Mouse (Mus musculus) heart, adult 2 months (tissue): Measurements from ENCODE around the gene Fgr. TPM values are rescaled to one million over a fixed set of nuclear protein-coding genes. Genes with fewer than 3 reads are reported as not detected.
A peak's percentile ranks its signal among the peaks of the same experiment; 100 is the strongest.

Source experiments
- DNase-seq, 2 experiments: peaks; one replicate each; pipeline ENCODE4 v3.0.0; 2021
- H3K27ac ChIP-seq: fragments of 200-600 bp; 2 replicates; pipeline ENCODE4 v1.8.1; 2022
- H3K27me3 ChIP-seq: fragments of 200-500 bp; 2 replicates; pipeline ENCODE4 v1.6.1; 2012; ENCODE audit warnings: mild to moderate bottlenecking, low read length, inconsistent platforms, mixed read lengths; ENCODE audit not compliant: control insufficient read depth, insufficient read depth
- H3K36me3 ChIP-seq: fragments of 200-500 bp; 2 replicates; pipeline ENCODE4 v1.6.1; 2012; ENCODE audit warnings: low read length, inconsistent platforms; ENCODE audit not compliant: control insufficient read depth, insufficient read depth
- H3K4me1 ChIP-seq: fragments of 200-500 bp; 2 replicates; pipeline ENCODE4 v1.6.1; 2011; ENCODE audit warnings: low read length; ENCODE audit not compliant: control insufficient read depth, insufficient read depth
- H3K4me3 ChIP-seq: fragments of 200-600 bp; 2 replicates; pipeline ENCODE4 v1.8.1; 2022
- H3K79me2 ChIP-seq: fragments of 200-500 bp; replicated peaks from 2 replicates; pipeline ENCODE4 v1.6.1; 2012; ENCODE audit warnings: mild to moderate bottlenecking, inconsistent platforms, low read length, moderate library complexity, mixed read lengths; ENCODE audit not compliant: control insufficient read depth, insufficient read depth
- H3K9ac ChIP-seq: fragments of 200-500 bp; 2 replicates; pipeline ENCODE4 v1.6.1; 2012; ENCODE audit warnings: low read depth, mild to moderate bottlenecking, control low read depth, inconsistent platforms, low read length, mixed read lengths
- CTCF ChIP-seq: fragments of 200-600 bp; IDR thresholded peaks from 2 replicates; pipeline ENCODE4 v1.8.1; 2022; ENCODE audit warnings: antibody characterized with exemption, mild to moderate bottlenecking, moderate library complexity
- EP300 ChIP-seq: fragments of 200-500 bp; IDR thresholded peaks from 2 replicates; pipeline ENCODE4 v1.6.1; 2011; ENCODE audit warnings: low read depth, low read length, control low read depth; ENCODE audit not compliant: insufficient read depth
- POLR2A ChIP-seq: fragments of 200-500 bp; IDR thresholded peaks from 2 replicates; pipeline ENCODE4 v1.6.1; 2011; ENCODE audit warnings: mild to moderate bottlenecking, low read depth, low read length, control low read depth; ENCODE audit not compliant: insufficient read depth
- WGBS: fragments of 180-500 bp; shearing (Covaris S2); methylation state at CpG from one replicate; pipeline ENCODE4 v1.1.7; 2018; 5-methylcytosine and 5-hydroxymethylcytosine counted together
- intact Hi-C: fragments of 180-260 bp; cut with DNase I; formaldehyde crosslinking; loops from one replicate; pipeline ENCODE4 v1.15.1; 2025
- polyA plus RNA-seq: library from polyadenylated mRNA; depleted of rRNA; stranded (reverse); fragments of >200 nt; gene quantifications from 2 replicates; pipeline ENCODE4 v1.2.3, GENCODE M21; 2012; rRNA removed
- total RNA-seq, 2 experiments: library from RNA; stranded (reverse); gene quantifications; 2 replicates each; pipeline ENCODE4 v1.2.3; 2021

Gene Fgr
- total and polyA plus RNA-seq, 3 experiments, result 0.43 to 1.7 (median 0.47) TPM

- no peak overlapping the region; the same call in 1 of the 2 replicates for H3K4me3 ChIP-seq
- no peaks in the 10 kb centered on the region for H3K27me3 ChIP-seq
- H3K27ac ChIP-seq, result peak overlapping the region; percentile 90
- peak; percentile 61 to 72 for DNase-seq
- no peaks in the 10 kb centered on the region for H3K36me3 ChIP-seq
- intact Hi-C loops, result no loop called here
- 41% methylated on average over 19 of the region's 19 CpGs for WGBS
- H3K9ac ChIP-seq, result peak overlapping the region; percentile 48
- TF ChIP-seq EP300 (0 out of 2 replicates have a peak, but pooled peaks have one; percentile 3), POLR2A (peak; percentile 46; the same call in 1 of the 2 replicates), CTCF (no peak)
- no peaks in the 10 kb centered on the region; the same call in 1 of the 2 replicates for H3K79me2 ChIP-seq
- peaks cover 55% of the 10 kb centered on the region for H3K4me1 ChIP-seq
Measured at GRCm38 (mm10) chr4:133049071-133049920, 75.4 kb downstream of the Fgr start.

DNA sequence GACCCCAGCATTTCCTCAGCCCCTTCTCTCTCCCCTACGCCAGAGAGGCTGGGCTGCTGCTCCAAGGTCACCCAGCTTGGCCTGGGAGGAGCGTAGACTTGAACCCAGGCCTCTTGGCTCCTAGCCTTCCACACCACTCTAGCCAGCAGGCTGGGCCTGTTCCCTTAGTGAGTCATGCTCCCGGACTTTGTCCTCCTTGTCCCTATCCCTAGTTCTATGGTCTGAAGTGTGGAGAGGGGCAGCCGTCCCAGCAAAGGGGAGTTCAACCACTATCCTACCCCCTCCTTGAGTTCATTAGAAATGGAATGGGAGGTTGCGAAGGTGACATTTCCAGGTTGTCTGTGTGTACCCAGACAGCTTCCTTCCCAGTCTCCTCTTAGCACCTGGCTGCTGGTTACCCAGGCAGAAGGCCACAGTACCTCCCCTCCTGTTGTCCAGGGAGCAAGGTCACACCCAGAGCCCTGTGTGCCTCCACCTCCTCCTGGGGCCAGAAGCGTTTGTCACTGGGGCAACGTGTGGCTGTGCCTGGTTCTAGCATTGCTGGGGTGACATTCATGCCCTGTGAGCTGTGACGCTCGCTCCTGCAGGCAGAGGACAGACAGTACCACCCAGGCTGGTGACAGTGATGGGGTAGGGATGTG is 76.4 kb downstream of the Fgr start:
- TF ChIP-seq EP300 (0 out of 2 replicates have a peak, but pooled peaks have one; percentile 26), POLR2A (0 out of 2 replicates have a peak, but pooled peaks have one; percentile 8), CTCF (no peak)
- Histone ChIP-seq H3K4me1 (peaks cover 49% of the 10 kb centered on the region), H3K27me3 (no peaks in the 10 kb centered on the region), H3K36me3 (no peaks in the 10 kb centered on the region), H3K4me3 (no peak overlapping the region; the same call in 1 of the 2 replicates), H3K79me2 (no peaks in the 10 kb centered on the region; the same call in 1 of the 2 replicates), H3K9ac (peak overlapping the region; percentile 3; the same call in 1 of the 2 replicates), H3K27ac (peak overlapping the region; percentile 90)
- WGBS, result 35% methylated on average over 9 of the region's 9 CpGs
- intact Hi-C loops, result no loop called here
- DNase-seq, result peak; percentile 71 to 75

DNA sequence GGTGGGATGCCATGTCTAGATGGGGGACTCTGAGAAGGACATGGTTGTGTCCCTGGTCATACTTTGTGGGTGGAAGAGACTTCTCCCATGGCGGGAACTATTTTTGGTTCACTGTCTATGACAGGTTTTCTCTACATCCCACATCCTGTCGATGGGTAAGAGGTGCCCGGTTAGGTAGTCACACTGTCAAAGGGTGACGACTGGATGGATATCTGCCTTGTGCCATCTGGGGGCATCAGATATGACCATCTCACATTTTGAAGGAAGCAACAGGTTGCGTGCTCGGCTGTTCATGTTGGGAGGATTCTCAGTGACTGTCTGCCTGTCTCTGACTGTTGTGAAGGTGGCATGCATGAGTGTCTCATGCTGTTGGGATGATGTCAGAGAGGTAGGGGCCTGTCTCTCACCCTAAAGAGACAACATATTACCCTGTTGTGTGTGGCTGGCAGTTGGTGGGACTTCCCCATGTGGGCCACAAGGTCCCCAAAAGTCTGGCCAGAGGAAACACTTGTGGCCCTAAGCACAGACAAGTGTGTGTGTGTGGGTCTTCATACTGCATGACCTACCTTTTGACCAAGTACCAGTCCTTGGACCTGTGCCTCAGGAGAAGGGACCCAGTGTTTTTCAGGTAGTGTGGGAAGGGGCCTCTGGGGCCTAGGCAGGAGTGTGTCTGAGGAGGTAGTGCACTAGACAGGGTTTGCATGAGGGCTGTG is 77.1 kb downstream of the Fgr start:
- TF ChIP-seq EP300 (no peak), POLR2A (no peak), CTCF (no peak)
- DNase-seq, result no peak
- intact Hi-C loops, result no loop called here
- 59% methylated on average over 6 of the region's 6 CpGs for WGBS
- no peaks in the 10 kb centered on the region for H3K36me3 ChIP-seq
- no peaks in the 10 kb centered on the region for H3K27me3 ChIP-seq
- peaks cover 47% of the 10 kb centered on the region for H3K4me1 ChIP-seq
- no peaks in the 10 kb centered on the region; the same call in 1 of the 2 replicates for H3K79me2 ChIP-seq
- peak overlapping the region; percentile 90 for H3K27ac ChIP-seq
- H3K9ac ChIP-seq, result peak overlapping the region; percentile 11; the same call in 1 of the 2 replicates
- H3K4me3 ChIP-seq, result no peak overlapping the region

- Histone ChIP-seq H3K4me3 (no peak overlapping the region), H3K36me3 (no peaks in the 10 kb centered on the region), H3K9ac (peak overlapping the region; percentile 43), H3K4me1 (peaks cover 46% of the 10 kb centered on the region), H3K27ac (peak overlapping the region; percentile 90; the same call in 1 of the 2 replicates), H3K79me2 (no peaks in the 10 kb centered on the region; the same call in 1 of the 2 replicates), H3K27me3 (no peaks in the 10 kb centered on the region)
- no peak for DNase-seq
- TF ChIP-seq EP300, result no peak
- TF ChIP-seq POLR2A, result no peak
- no peak for TF ChIP-seq CTCF
- 62% methylated on average over 14 of the region's 14 CpGs for WGBS
- intact Hi-C loops, result no loop called here
Measured at GRCm38 (mm10) chr4:133051550-133051865, 77.6 kb downstream of the Fgr start.

Other genes starting within 250 kb of the Fgr start
- gene Xkr8, start 241.5 kb upstream of the Fgr start, total RNA-seq, result 1 to 10 TPM; 1.2 to 2.9 TPM
- gene Xkr8, start 241.5 kb upstream of the Fgr start, polyA plus RNA-seq, result 1.6 and 3.3 TPM in 2 replicates
- under 1 TPM; 0.82 to 0.86 TPM for gene Smpdl3b, start 216.8 kb upstream of the Fgr start, total RNA-seq
- gene Smpdl3b, start 216.8 kb upstream of the Fgr start, polyA plus RNA-seq, result 1.3 TPM in 2 replicates
- 10 to 100 TPM; 10.5 to 12.4 TPM for gene Rpa2, start 205.8 kb upstream of the Fgr start, total RNA-seq
- gene Rpa2, start 205.8 kb upstream of the Fgr start, polyA plus RNA-seq, result 9.9 and 14.9 TPM in 2 replicates
- 1 to 10 TPM; 1.7 to 2.1 TPM for gene Themis2, start 177.7 kb upstream of the Fgr start, total RNA-seq
- gene Themis2, start 177.7 kb upstream of the Fgr start, polyA plus RNA-seq, result 2.4 and 4.5 TPM in 2 replicates
- gene Ppp1r8, start 130.9 kb upstream of the Fgr start, total RNA-seq, result 10 to 100 TPM; 18.2 to 19.3 TPM
- 18.2 and 33.1 TPM in 2 replicates for gene Ppp1r8, start 130.9 kb upstream of the Fgr start, polyA plus RNA-seq
- 10 to 100 TPM; 32.5 to 32.8 TPM for gene Stx12, start 89.6 kb upstream of the Fgr start, total RNA-seq
- gene Stx12, start 89.6 kb upstream of the Fgr start, polyA plus RNA-seq, result 16.2 and 31.7 TPM in 2 replicates
- gene Fam76a, start 51.5 kb upstream of the Fgr start, total RNA-seq, result 10 to 100 TPM; 29.5 to 45.1 TPM
- 13.3 and 16.3 TPM in 2 replicates for gene Fam76a, start 51.5 kb upstream of the Fgr start, polyA plus RNA-seq
- 10 to 100 TPM; 42.6 to 50.9 TPM for gene Ahdc1, start 37.2 kb downstream of the Fgr start, total RNA-seq
- gene Ahdc1, start 37.2 kb downstream of the Fgr start, polyA plus RNA-seq, result 19.5 and 21.8 TPM in 2 replicates
- 10 to 100 TPM; 77.5 to 83.8 TPM for gene Wasf2, start 156.4 kb downstream of the Fgr start, total RNA-seq
- 34.6 and 39.7 TPM in 2 replicates for gene Wasf2, start 156.4 kb downstream of the Fgr start, polyA plus RNA-seq
- gene Cd164l2, start 238.0 kb downstream of the Fgr start, total RNA-seq, result not detected
- gene Cd164l2, start 238.0 kb downstream of the Fgr start, polyA plus RNA-seq, result 0.53 and 0.66 TPM in 2 replicates
- under 1 TPM in 1 of 2 experiments, not detected in 1; 0.11 TPM for gene Gpr3, start 238.4 kb downstream of the Fgr start, total RNA-seq
- gene Gpr3, start 238.4 kb downstream of the Fgr start, polyA plus RNA-seq, result 0.15 and 0.37 TPM in 2 replicates